Mouse (Mus musculus) spleen, embryonic (tissue): Measurements from ENCODE around the gene Cela1.

Experiments
- CTCF ChIA-PET: fragments of 350-600 bp; sonication (Branson Sonifier 250); formaldehyde crosslinking; loops from one replicate; lab custom pipeline; 2022; lab: Charles Lee

Cela1 gene

DNA sequence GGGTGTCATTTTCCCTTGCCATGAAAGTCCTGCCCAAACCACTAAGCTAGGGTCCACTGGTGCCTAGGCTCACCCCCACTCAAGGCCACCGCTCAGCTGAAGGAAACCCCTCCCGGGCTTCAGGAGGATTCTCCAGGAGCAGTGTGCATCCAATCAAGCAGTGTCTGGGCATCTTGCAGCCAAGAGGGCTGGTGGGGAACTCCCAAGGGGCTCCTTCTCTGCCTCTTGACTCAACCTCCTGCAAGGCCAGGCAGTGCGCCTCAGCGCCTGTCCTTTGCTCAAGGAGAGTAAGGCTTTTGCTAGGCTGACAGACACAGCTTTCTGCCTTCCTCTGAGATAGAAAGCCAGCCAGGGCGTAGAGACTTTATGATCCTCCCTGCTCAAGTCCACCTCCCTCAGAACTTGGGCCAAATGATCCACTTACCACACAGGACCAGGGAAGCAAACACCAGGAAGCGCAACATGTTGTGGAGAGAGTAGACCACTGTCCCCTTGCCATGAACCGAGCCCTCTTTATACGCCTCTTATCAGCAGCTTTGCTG lies at the start of gene Cela1:
Cela1 (minus strand) TSS at position 492 of the 542 bp plus-strand sequence.
- CTCF ChIA-PET = no interaction called here

DNA sequence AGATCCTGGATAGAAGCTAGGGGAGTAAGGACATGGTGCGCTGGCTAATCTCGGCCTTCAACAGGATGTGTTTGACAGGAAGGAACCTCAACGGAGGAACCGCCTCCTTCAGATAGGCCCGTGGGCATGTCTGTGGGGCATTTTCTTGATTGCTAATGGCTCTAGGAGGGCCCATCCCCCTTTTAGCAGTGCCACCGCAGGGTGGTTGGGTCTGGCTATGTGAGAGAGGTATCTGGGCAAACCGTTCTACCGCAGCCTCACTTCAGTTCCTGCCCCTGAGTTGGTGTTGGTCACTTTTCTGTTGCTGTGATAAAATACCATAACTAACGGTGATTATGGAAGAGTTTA lies 48.2 kb upstream of the Cela1 start:
- CTCF ChIA-PET = no interaction called here

DNA sequence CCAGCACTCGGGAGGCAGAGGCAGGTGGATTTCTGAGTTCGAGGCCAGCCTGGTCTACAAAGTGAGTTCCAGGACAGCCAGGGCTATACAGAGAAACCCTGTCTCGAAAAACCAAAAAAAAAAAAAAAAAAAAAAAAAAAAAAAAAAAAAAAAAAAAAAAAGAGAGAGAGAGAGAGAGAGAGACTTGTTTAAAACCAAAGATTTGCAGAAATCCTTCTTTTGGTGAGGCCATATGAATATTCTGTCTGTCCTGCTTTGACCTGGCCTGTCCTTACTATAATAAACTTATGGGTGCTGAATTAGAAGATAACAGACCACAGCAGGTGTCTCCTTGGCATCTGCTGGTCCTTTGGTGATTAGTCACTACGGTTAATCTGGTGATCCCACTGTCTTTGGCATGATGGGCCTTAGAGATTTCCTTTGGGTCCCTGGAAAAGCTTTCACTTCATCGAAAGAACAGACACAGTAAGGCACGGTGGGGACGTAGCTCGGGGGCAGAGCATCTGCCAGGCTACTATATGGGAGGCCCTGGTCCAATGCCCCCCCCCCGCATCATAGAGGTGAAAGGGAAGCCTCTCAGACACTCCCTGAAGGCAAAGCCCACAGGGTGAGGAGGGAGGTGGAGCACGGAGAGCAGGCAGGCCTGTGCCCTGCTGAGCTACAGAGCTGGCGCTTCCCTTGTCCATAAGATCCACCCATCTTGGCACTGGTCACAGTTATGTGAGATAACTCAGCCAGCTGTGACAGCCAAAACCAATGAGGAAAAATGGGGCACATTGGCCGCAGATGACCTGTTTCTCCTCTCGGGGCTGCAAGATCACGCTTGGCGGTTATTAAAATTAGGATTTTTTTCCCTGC lies 47.6 kb upstream of the Cela1 start:
- CTCF ChIA-PET = interaction anchor here (0.6 kb wide), 1 partner anchor 408 kb away, joined by 7 read pairs; no protein-coding TSS in a partner anchor

DNA sequence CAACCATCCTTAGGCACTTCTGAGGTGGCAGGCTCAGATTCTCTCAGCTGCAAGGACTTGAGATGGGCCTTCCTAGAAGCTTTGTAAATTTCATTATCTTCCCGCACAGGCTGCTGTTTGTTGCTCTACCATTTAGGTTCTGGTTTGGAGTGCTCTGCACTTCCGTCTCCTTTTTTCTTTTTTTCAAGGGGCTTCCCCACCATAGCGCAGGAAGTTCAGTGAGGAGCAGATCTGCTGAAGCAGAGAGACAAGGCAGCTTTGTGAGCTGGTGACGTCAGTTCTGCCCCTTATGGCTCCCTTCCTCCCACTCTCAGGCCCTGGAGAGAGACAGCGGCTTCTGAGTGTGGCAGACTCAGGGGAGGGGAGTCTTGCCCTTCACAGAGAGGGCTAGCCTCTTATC lies 44.9 kb upstream of the Cela1 start:
- CTCF ChIA-PET = no interaction called here

DNA sequence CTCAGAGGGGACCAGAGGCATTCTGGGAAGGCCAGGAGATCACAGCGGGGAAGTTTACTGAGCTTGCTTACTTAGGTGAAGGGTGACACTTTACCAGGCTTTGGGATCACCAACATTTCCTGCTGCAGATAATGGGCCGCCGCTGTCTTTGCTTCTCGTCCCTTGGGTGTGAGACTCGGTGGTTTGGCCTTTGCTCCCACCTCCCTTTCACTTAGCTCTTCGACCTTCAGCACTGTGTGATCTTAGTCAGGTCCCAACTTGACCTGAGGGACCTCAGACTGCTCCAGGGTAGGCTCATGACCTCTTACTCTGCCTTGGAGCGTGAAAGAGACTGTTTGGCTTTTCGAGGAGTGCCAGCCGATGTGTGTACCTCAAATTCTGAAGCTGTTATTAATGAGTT lies 43.4 kb upstream of the Cela1 start:
- CTCF ChIA-PET = interaction anchor here (0.6 kb wide), 1 partner anchor 112 kb away, joined by 9 read pairs; no protein-coding TSS in a partner anchor

DNA sequence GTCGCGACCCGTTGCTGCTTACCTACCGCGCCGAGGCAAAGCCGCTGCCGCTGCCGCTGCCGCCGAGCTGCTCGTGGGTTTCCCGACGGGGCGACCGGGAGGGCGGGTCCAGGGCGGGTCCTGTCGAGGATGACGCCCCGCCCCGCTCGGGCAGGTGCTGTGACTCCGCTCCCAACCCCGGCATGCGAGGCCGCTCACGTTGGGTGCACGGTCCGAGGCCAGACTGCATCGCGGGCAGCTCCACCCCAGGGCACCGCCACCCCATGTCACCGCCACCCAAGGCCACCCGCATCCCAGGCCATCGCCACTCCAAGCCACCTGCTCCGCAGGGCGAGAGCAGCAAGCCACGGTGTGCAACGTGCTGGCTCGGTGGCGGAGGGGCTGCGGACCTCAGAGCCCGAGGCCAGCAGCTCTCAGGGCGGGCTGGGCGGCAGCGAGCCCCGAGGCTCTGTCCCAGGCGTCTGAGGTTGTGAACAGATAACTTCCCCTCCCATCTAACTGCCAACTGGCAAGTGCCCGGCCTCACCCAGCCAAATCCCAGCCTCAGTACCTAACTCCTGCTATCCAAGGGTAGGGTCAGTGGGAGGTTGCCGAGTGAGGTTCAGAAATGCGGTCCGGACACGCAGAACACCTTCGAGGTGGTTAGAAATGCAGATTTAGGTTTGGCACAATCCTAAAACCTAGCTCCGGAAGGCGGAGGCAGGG lies 41.7 kb upstream of the Cela1 start, which contains the start of gene Galnt6:
Galnt6 (minus strand) TSS at position 96 of the 705 bp plus-strand sequence.
- CTCF ChIA-PET = interaction anchor here (0.6 kb wide), 1 partner anchor 51 kb away, joined by 9 read pairs; no protein-coding TSS in a partner anchor

DNA sequence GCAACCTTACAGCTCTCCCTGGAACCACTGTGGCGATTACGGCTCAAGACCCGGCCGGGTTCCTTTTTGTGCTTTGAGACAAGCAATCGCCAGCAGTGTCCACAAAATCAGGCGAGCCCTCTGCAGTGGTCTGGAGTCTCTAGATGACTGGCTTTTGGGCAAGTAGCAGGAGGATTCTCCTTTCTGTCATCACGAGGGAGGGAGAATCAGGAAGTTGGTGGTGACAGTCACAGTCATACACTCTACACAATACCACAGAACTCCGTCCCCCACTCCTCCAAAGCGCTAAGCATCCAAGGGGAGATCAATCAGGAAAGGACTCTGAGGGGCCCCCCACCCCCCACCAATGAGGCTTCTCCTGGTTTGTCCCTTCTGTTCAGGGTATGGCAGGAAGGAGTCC lies 40.9 kb upstream of the Cela1 start:
- CTCF ChIA-PET = interaction anchor here (0.6 to 0.9 kb wide), 4 partner anchors 22 to 51 kb away, joined by 3 to 9 read pairs (median 8); no protein-coding TSS in a partner anchor

DNA sequence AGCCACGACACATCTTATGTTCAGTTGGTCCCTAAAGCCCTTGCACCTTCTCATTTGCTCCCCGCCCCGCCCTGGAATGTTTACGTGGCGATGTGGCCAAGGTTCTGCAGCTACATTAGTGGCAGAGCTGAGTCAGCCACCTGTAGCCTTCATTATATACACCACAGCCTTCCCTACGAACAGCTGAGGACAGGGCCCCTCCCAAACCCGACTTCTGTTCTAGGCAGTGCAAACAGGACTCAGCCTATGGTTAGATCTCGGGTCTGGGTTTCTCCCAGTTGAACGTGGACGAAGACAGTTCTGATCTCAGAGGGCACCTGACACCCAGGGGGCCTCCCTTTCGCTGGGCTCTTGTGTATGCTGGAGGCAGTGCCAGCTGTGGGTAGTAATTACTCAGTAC lies 40.1 kb upstream of the Cela1 start:
- CTCF ChIA-PET = no interaction called here

DNA sequence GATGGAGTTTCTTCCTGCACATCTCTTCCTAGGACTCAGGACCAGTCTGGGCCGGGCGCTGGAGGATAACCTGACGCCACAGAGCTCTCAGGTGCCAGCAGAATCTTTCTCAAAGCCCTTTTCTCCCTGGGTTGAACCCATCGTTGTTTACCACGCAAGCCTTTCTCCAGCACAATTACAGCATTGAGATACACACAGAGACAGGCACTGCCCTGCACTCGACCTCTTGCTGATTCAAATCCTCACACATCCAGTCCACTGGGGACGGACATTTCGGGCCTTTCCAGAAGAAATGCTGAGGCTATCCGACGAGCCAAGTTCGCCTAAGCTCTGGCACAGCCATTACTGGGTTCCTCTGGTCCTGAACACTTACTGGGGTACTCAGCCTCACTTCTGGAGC lies 39.0 kb upstream of the Cela1 start:
- CTCF ChIA-PET = interaction anchor here (0.7 kb wide), 1 partner anchor 86 kb away, joined by 8 read pairs; no protein-coding TSS in a partner anchor

DNA sequence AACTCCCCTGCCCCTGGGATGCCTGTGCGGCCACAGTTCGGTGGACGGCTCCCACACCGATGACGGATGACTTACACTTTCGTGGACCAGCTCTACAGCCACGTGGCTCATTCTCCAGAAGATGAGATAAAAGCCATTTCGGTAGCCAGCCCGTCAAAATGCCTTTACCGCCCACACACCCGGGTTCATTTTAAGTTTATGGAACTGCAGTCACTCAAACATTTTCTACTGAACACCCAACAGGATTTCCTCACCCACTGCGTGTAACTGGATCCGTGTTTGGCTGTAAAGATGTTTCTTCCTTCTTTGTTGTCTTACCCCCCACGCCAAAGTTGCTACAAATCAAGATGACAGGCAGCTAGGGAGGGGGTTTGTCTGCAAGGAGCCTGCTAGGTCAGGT lies 35.8 kb upstream of the Cela1 start:
- CTCF ChIA-PET = interaction anchor here (1.0 kb wide), 1 partner anchor 40 kb away, joined by 3 read pairs; no protein-coding TSS in a partner anchor

DNA sequence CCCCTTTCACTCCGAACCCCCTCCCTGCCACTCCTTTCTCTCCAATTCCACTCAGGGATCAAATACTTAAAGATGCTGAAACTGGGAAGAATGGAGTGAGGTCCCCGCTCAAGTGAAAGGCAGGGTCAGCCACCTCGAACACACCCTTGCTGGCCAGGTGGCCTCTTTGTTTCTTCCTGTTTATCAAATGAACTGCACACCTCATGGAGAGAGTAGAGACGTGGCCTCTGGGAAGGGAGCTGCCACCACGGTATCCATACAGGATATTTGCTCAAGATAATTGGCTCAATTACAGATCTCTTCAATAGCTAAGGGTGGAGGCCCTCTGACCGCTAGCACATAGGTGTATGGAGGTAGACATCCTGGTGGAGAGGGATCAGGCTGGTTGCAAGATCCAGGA lies 34.8 kb upstream of the Cela1 start:
- CTCF ChIA-PET = no interaction called here

DNA sequence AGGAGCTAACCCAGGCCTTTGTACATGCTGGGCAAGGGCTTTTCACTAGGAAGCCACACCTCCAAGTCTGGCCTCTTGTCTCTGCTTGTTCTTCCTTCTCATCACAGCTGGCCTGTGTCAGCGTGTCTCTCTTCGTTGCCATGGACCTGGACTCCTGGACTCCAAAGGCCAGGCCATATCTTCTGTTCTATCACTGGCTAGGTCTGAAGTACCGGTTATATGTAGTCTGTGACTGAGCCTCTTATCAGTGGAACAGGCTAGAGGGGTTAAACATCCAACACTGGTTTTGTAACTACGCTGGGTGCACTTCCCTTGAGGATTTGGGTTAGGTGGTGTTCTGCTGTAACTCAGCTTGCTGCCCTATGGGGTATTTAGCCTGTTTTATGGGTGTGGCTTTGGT lies 34.3 kb upstream of the Cela1 start:
- CTCF ChIA-PET = interaction anchor here (1.0 kb wide), 1 partner anchor 15 kb away, joined by 3 read pairs; no protein-coding TSS in a partner anchor

DNA sequence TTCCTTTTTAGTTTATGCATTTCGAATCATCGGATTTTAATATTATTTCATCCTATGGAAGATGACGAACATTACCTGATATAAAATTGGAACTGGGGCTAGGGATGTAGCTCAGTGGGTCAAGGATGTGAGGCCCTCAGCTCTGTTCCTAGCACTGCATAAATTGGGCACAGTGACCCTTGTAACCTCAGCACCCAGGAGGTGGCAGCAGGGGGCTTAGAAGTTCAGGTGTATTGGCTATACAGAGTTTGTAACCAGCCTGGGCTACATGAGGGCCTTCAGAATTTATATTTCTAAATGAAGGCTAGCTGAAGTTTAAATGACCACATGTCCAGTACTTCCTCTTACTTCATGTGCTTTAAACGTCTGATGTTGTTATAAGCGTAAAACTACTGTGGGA lies 33.7 kb upstream of the Cela1 start:
- CTCF ChIA-PET = interaction anchor here (1.0 kb wide), 1 partner anchor 16 kb away, joined by 3 read pairs; no protein-coding TSS in a partner anchor

DNA sequence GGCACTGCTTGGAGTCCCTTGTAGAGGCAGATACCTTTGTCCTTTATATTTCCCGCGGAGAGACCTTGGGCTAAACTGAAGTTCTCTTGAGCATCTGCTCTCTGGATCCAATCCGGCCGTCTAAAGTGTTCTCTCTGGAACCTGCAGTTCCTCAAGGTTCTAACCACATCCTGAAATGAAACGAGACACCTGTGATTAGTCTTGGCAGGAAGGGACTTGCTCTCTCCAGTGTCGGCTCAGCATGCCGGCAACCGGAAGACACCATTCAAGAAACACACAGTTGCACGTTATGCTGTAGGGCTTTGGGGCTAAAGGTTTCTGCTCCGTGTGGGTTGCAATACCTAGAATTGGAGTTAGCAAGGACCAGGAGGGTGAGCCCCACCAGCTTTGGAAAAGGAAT lies 32.3 kb upstream of the Cela1 start:
- CTCF ChIA-PET = no interaction called here

DNA sequence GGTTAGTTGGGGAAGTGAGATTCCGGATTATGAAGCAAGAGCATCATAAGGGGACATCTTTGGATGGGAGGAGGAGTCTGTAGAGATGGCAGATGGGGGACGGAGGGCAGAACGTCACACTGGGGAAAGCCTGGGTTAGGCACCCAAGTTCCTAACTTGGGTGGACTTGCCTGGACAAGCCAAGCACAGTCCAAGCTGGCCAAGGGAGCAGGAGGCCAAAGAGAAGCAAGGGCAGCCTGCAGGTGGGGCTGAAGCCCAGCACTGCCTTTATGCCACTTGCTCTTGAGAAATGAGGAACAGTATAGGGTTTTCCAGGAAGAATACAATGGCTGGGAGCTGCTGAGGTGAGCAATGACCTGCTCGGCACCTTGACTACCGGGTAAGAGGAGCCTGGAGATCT lies 31.5 kb upstream of the Cela1 start:
- CTCF ChIA-PET = interaction anchor here (0.6 to 1.3 kb wide), 2 partner anchors 11 to 181 kb away, joined by 4 read pairs; no protein-coding TSS in a partner anchor

DNA sequence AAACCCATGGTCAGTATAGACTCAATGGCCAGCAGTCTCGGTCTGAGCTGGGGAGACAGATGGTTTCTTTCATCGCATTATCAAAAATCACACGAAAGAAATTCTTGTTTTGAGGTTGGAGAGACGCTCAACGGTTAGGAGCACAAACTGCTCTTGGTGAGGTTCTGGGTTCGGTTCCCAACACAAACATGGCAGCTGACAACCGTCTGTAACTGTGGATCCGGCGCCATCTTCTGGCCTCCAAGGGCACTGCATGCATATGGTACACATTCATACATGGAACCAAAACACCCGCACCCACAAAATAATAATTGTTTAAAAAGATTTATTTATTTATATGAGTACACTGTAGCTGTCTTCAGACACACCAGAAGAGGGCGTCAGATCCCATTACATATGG lies 30.9 kb upstream of the Cela1 start:
- CTCF ChIA-PET = interaction anchor here (1.3 kb wide), 1 partner anchor 181 kb away, joined by 4 read pairs; no protein-coding TSS in a partner anchor

DNA sequence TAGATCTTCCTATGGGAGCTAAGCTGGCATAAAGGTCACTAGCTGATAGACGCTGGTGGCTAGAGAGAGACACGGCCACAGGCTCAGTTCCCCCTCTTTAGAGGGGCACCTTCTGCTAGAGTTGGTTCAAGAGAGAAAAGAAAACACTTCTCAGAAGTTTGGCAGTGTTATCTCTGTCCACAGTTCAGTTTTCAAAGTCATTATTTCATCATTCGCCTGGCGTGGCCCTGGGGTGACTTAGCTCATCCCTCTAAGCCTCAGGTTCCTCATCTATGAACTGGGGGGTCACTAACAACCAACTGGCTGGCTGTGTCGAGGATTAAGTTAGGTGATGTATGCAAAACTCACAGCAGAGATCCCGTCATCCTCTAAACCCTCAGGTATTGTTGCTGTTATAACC lies 30.2 kb upstream of the Cela1 start:
- CTCF ChIA-PET = interaction anchor here (1.3 kb wide), 1 partner anchor 180 kb away, joined by 4 read pairs; no protein-coding TSS in a partner anchor

DNA sequence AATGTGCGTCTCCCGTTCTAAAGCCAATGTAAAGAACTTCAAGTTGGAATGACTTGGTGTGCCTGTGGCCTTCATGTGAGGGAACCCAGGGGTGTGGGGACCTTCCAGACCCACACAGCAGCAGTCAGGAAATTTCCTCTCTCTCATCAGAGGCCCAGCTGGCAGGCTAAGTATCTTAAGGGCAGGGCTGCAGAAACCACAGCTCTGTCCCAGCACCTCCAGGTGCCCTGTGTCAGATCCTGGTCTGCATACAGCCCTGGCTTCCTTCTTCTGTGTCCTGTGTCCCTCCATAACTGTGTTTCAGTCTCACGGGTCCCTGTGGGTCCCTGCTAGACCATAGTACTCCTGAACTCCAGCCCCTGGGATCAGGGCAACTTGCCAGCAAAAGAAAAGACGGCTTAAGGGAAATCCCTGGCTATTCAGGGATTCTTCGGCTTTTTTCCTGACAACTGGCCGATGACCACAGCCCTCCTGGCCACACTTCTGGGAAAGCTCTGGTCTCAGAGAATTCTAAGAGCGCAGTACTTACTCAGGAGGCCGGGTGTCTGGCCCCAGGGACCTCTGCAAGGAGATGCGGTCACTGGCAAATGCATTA lies 27.8 kb upstream of the Cela1 start:
- CTCF ChIA-PET = interaction anchor here (0.5 kb wide), 1 partner anchor 210 kb away, joined by 3 read pairs; no protein-coding TSS in a partner anchor

DNA sequence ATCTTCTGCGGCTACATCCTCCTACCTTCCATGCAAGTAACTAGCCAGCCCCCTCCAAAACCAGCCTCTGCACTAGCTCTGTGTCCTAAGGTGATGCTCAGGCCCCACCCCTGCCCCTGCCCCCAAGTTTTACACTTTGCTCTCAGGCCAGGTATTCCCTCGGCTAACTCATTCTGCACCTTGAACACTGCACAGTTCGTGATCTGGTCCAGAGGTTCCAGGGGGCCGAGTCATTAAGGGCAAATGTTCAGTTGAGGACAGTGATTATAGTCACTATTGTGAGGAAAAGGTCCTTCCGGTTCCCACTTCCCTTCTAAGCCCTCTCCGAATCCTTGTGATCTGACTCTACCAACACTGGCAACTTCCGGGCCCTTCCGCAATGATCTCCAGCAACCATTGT lies 26.7 kb upstream of the Cela1 start:
- CTCF ChIA-PET = no interaction called here

DNA sequence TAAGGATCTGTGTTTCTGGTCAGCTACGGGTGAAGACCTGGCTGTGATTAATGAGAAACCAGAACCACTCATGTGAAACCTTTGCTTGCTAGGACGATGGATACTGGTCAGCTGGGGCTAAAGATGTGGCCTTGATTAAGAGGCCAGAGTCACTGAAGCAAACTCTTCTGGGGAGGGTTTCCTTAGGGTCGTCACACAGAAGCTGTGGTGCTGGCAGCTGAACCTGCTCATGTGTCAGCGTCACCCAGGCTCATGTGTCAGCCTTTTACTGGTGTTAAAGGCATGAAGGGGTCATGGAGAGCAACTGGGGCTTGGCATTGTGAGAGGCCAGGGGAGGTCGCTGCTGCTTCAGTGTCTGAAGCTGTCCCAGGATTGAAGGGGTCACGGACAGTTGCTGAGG lies 23.1 kb upstream of the Cela1 start:
- CTCF ChIA-PET = interaction anchor here (0.5 to 1.3 kb wide), 2 partner anchors 19 to 28 kb away, joined by 3 to 4 read pairs; no protein-coding TSS in a partner anchor
